Mouse (Mus musculus) heart, adult 10 weeks (tissue): ENCODE results near the gene Tm7sf3. TPM values are rescaled to one million over a fixed set of nuclear protein-coding genes. Genes with fewer than 3 reads are reported as not detected.

Experiments used
- polyA plus RNA-seq: library from polyadenylated mRNA; stranded (reverse); fragments of 350-450 nt; fragmentation: Illumina TruSeq; extraction: RNeasy Lipid Tissue Mini Kit (QIAGEN cat#74804); gene quantifications from one replicate; pipeline ENCODE4 v1.2.3, GENCODE M21; 2014; ENCODE audit warnings: low read depth, low replicate concordance

Tm7sf3 gene
- 17.0 TPM for polyA plus RNA-seq

GRCm38 (mm10) chr6:146642276-146643183 is at the start of gene Tm7sf3, which contains the start of gene Med21:
TSS of gene Tm7sf3 (minus strand) at chr6:146642824.
TSS of gene Med21 (plus strand) at chr6:146642547.

DNA sequence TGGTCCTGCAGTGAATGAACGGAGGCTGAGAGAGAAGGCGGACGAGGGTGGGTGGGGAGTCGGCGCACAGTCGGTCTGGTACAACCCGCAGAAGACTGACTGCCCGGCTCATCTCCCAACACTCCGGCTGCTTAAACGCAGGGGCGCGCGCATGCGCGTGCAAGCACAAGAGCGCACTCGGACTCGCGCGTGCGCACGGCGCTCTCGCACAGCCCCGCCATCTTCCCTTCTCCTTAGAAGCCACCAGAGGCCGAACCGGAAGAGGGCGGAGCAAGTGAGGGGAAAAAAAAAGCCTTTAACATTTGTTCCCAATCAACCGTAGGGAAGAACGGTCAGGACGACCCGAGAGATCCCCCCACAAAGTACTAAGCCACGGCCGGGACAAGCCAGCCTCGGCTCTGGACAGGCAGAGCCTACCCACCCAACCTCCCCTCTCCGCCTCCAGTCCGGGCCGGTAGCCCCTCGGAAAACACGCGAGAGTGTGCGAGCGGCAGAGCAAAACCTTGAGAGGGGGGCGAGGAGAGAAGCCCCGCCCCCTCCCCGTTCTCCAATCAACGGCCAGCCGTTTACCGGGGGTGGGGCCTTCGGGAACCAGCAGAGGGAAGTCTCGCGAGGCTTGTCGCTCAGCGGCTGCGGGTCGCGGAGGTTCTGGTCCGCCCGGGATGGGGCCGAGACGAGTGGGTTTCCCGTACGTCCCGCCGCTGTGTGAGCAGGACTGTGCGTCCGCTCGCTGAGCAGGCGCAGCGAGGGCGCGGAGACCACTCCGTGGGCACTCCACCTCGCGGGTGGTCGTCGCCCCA is 65.1 kb downstream of the Tm7sf3 start, which contains the start of gene Ints13:
Gene Ints13, minus strand, starts transcription at position 526 of the 800 bp plus-strand sequence.

DNA sequence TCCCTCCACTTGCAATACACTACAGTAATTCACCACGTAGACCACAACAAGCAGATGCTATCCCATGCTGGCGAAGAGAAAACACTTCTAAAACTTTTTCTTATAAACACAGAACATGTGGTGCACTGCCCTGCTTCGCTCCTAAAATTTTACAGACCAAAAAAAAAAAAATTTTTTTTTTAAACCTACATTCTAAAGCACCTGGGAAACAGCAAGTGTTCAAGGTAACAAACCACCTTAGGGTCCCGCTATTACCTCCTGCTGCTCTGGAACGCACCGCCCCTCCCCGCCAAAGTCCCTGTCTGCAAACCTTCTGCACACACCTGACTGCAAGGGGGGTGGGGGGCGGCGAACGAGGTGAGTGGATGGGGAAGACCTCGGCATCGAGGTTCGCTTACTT is 65.7 kb downstream of the Tm7sf3 start, which contains the start of gene Fgfr1op2:
Gene Fgfr1op2, plus strand, starts transcription at position 301 of the 400 bp plus-strand sequence.

Other genes starting within 250 kb of the Tm7sf3 start
- 7.9 TPM for gene Itpr2, start 140.6 kb downstream of the Tm7sf3 start, polyA plus RNA-seq
- gene Fgfr1op2, start 65.6 kb downstream of the Tm7sf3 start, polyA plus RNA-seq, result 81.0 TPM
- 32.0 TPM for gene Ints13, start 65.0 kb downstream of the Tm7sf3 start, polyA plus RNA-seq
- gene Med21, start 277 bp downstream of the Tm7sf3 start, polyA plus RNA-seq, result 79.5 TPM
- gene Stk38l, start 82.2 kb upstream of the Tm7sf3 start, polyA plus RNA-seq, result 12.9 TPM
- gene Arntl2, start 153.2 kb upstream of the Tm7sf3 start, polyA plus RNA-seq, result 3.6 TPM
- 0.37 TPM for gene Smco2, start 207.3 kb upstream of the Tm7sf3 start, polyA plus RNA-seq
- gene Ppfibp1, start 245.7 kb upstream of the Tm7sf3 start, polyA plus RNA-seq, result 62.7 TPM